Mouse (Mus musculus) bone marrow, adult 2 months (tissue): ENCODE measurements around the gene Lrif1.

Source experiments
- CTCF ChIP-seq: fragments of 200-500 bp; IDR thresholded peaks from 2 replicates; pipeline ENCODE4 v1.5.1; 2011; ENCODE audit warnings: low read length, control low read depth; ENCODE audit not compliant: control insufficient read depth, insufficient read depth
- POLR2A ChIP-seq: fragments of 200-500 bp; IDR thresholded peaks from 2 replicates; pipeline ENCODE4 v1.6.1; 2011; ENCODE audit warnings: low read depth, mild to moderate bottlenecking, control low read depth, low read length, borderline replicate concordance; ENCODE audit not compliant: control insufficient read depth

DNA sequence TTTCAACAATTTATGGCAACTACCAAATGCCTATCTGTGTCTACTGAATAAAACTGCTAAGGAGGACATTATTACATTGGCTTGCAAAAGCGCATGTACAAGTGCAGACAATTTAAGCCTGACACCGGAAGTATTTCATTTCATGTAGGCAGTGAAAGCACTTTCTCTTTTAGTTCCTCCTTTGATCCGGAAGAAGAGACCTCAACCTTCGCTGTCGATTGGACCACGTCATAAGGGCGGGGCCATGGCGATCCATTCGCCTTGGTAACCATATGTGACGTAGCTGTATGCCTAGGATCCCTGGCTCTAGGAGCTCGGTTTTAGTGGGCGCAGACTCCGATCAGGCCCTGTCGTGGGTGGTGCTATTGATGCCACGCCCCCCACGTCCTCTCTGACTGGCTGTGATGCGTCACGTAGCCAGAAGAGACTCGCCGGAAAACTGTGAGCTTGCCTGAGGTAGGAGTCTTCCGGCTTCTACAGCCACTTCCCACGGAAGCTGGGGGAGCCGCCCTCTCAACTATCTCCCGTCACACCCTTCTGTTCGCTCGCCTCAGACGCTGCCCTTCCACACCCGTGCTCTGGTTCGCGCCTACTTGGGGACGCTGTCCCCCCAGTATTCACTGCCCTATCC is 36.7 kb downstream of the Lrif1 start:
- TF ChIP-seq CTCF: no peak
- TF ChIP-seq POLR2A: peak; percentile 55; the same call in 1 of the 2 replicates
